Mouse (Mus musculus) frontal cortex, adult 2 months (tissue): Measurements from ENCODE around the gene Lcmt2. TPM values are rescaled to one million over a fixed set of nuclear protein-coding genes. Genes with fewer than 3 reads are reported as not detected.

ENCODE experiments used
- DNase-seq, 2 experiments: peaks; one replicate each; pipeline ENCODE4 v3.0.0; 2022; ENCODE audit warnings: low spot score in 1 of 2; ENCODE audit errors: extremely low spot score in 1 of 2
- polyA plus RNA-seq: library from polyadenylated mRNA; depleted of rRNA; stranded (reverse); fragments of >200 nt; gene quantifications from 2 replicates; pipeline ENCODE4 v1.2.3, GENCODE M21; 2012; rRNA removed

Gene Lcmt2
- 5.1 and 6.1 TPM in 2 replicates for polyA plus RNA-seq

GRCm38 (mm10) chr2:121140018-121140882 lies at the start of gene Lcmt2, which contains the start of gene Adal:
Gene Lcmt2 (minus strand): TSS chr2:121140653.
Gene Adal (plus strand): TSS chr2:121140428.
- peak; percentile 73 to 92 for DNase-seq

- DNase-seq = no peak
Observed at GRCm38 (mm10) chr2:121188530-121188929, 48.1 kb upstream of the Lcmt2 start.

GRCm38 (mm10) chr2:121184142-121184541 lies 43.7 kb upstream of the Lcmt2 start:
- DNase-seq = no peak

GRCm38 (mm10) chr2:121183431-121183830 lies 43.0 kb upstream of the Lcmt2 start:
- no peak for DNase-seq

- no peak for DNase-seq
Observed at GRCm38 (mm10) chr2:121178828-121179479, 38.5 kb upstream of the Lcmt2 start.

- DNase-seq = peak; percentile 41 to 87
Observed at GRCm38 (mm10) chr2:121170980-121171742, 30.7 kb upstream of the Lcmt2 start, which contains the start of gene Zscan29. Gene Zscan29 (minus strand): TSS chr2:121171125.

GRCm38 (mm10) chr2:121170481-121170971 lies 30.1 kb upstream of the Lcmt2 start, which contains the start of gene Tubgcp4:
Gene Tubgcp4 (plus strand): TSS chr2:121170654.
- DNase-seq = peak in 1 of 2 experiments; percentile 20

- DNase-seq = no peak
Observed at GRCm38 (mm10) chr2:121169902-121170301, 29.4 kb upstream of the Lcmt2 start.

GRCm38 (mm10) chr2:121169173-121169572 lies 28.7 kb upstream of the Lcmt2 start:
- no peak for DNase-seq

- no peak for DNase-seq
Observed at GRCm38 (mm10) chr2:121153100-121153499, 12.6 kb upstream of the Lcmt2 start.

GRCm38 (mm10) chr2:121149679-121150078 lies 9.2 kb upstream of the Lcmt2 start:
- DNase-seq = no peak

- no peak for DNase-seq
Observed at GRCm38 (mm10) chr2:121142415-121142814, 2.0 kb upstream of the Lcmt2 start.

- DNase-seq = no peak
Observed at GRCm38 (mm10) chr2:121141216-121142035, 973 bp upstream of the Lcmt2 start.

GRCm38 (mm10) chr2:121139266-121140017 lies 1.0 kb downstream of the Lcmt2 start:
- no peak for DNase-seq

GRCm38 (mm10) chr2:121137371-121137770 lies 3.1 kb downstream of the Lcmt2 start:
- DNase-seq = no peak

- no peak for DNase-seq
Observed at GRCm38 (mm10) chr2:121132822-121133221, 7.6 kb downstream of the Lcmt2 start.

GRCm38 (mm10) chr2:121128865-121129620 lies 11.4 kb downstream of the Lcmt2 start:
- DNase-seq = no peak

- no peak for DNase-seq
Observed at GRCm38 (mm10) chr2:121127536-121127935, 12.9 kb downstream of the Lcmt2 start.
